Mouse (Mus musculus) brown adipose tissue, adult 24 weeks (tissue): ENCODE data around the gene Surf1. TPM values are rescaled to one million over a fixed set of nuclear protein-coding genes. Genes with fewer than 3 reads are reported as not detected.

Experiments used
- H3K27ac ChIP-seq: fragments of 200-500 bp; replicated peaks from 2 replicates; pipeline ENCODE4 v1.5.1; 2012; ENCODE audit warnings: low read depth, mild to moderate bottlenecking, low read length
- H3K4me1 ChIP-seq: fragments of 200-500 bp; 2 replicates; pipeline ENCODE4 v1.6.1; 2012; ENCODE audit warnings: low read length, mixed read lengths; ENCODE audit not compliant: control insufficient read depth, insufficient read depth, insufficient read length
- H3K4me3 ChIP-seq: fragments of 200-500 bp; 2 replicates; pipeline ENCODE4 v1.5.1; 2012; ENCODE audit warnings: low read depth, mild to moderate bottlenecking, low read length, moderate library complexity; ENCODE audit not compliant: insufficient read depth
- polyA plus RNA-seq: library from polyadenylated mRNA; stranded (reverse); fragments of >200 nt; gene quantifications from 2 replicates; pipeline ENCODE4 v1.2.4, GENCODE M21; 2012; ENCODE audit not compliant: missing spikeins, insufficient read depth, insufficient read length

The Surf1 gene
- polyA plus RNA-seq, 1 experiment = 112 TPM

DNA sequence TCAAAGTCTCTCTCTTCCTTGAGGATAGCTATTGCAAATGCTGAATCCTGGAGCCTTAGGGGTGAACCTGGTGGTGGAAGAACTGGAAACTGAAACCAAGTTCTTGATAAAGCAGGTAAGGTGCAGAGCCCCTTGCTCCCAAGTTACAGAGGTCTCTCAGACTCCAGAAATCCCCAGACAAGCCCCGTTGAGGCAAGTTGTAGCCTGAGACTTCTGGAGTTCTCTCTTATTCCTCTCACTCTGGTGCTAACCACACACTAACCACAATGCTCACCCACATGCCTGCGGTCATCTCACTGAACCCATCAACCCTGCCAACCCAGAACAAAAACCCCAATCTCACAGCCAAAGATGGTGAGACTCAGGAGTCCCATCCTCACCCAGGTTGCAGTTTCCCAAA lies 19.0 kb upstream of the Surf1 start:
- H3K4me3 ChIP-seq = no peak overlapping the region
- peaks cover 11% of the 10 kb centered on the region for H3K4me1 ChIP-seq
- H3K27ac ChIP-seq = no peak overlapping the region

DNA sequence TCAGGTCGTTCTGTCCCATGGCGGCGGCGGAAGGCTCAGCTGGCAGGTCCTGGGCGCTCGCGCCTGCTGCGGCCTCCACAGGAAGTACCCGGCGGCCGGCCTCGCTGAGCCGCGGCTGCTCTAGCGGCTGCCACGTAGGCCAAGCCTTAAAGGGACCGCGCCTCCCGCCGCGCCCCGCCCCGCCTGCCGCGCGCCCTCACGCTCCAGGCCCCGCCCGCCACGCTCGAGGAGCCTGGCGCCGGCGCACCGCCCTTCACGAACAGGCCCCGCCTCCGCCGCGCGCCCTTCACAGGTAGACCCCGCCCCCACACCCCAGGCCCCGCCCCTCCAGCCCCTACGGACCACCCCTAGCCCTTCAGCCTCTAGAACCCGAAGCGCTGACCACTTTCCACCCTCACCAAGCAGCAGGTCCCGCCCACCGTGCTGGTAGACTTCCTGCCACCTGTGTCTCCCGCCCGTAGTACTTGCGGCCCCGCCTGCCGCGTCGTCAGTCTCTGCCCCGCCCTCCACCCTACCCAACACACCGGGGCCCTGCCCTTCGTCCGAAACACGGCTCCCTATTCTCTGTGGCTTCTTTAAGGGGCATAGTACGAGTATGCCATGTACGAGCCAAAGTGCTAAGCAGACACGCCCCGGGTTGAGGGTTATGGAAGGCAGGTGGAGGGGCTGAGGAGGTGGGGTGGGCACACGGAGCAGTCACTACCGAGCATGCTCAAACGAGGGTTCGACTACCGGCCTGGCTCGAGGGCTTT lies 17.1 kb upstream of the Surf1 start, which contains the start of the genes Surf4 and Stkld1:
TSS of gene Surf4 (minus strand) at position 625 of the 752 bp plus-strand sequence.
TSS of gene Stkld1 (plus strand) at position 744 of the 752 bp plus-strand sequence.
- H3K27ac ChIP-seq = peak within 1 kb of the TSS; percentile 92
- peak within 1 kb of the TSS; percentile 99 for H3K4me3 ChIP-seq

GRCm38 (mm10) chr2:26932473-26933303 lies 16.4 kb upstream of the Surf1 start:
- peaks cover 13% of the 10 kb centered on the region for H3K4me1 ChIP-seq
- peak overlapping the region; percentile 92 for H3K27ac ChIP-seq
- peak overlapping the region; percentile 99 for H3K4me3 ChIP-seq

More for the DNA sequence above, 17.1 kb upstream of the Surf1 start, which contains the start of the genes Surf4 and Stkld1:
- H3K4me1 ChIP-seq = peaks cover 11% of the 10 kb centered on the region

DNA sequence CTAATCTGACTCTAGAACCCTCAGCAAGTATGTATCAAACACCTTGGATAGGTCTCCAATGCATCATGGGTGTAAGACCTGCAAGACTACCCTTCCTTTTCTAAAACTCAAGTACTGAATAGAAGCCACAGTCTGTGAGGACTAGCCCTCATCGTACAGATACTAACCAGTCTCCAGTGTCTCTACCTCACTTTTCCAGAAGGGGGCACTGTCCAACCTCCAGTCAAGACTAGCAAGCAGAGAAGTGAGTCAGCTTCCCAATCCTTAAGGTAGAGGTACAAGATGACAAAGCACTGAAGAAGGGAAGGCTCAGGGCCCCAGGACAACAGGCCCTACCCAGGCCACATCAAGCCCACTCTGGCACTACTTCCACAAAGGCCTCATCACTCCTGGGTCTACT lies 14.1 kb upstream of the Surf1 start:
- peaks cover 13% of the 10 kb centered on the region for H3K4me1 ChIP-seq
- no peak overlapping the region for H3K4me3 ChIP-seq
- no peak overlapping the region for H3K27ac ChIP-seq

DNA sequence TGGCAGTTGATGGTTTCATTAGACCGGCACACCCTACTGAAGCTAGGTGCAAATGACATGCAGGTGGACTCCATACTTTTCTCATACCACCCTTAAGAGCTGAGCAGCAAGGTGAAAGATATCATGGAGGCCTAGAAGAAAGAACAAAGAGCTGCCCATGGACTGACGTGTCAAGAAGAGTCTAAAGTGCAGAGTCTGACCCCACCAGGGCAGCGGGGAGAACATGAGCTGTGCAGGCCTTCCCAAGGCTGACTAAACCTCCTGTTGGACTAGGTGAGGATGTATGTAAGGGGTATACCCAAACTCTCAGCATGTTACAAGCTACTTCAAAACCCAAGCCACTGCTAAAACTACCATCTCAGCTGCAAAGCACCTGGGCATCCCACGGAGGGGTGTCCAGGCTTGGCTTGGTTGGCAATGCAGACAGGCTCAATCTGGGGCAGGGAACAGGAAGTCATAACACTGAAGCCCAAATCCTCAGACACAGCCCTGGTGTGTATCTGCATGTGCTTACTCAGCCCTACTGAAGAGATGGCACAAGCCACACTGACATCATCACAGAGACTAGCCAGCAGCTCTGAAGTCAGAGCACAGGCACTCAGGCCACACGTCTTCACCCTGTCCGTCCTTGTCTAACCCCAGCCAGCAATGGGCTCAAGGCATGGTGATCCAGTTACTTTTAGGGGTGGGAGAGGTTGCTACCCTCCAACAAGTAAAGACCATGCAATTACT lies 11.6 kb upstream of the Surf1 start:
- Histone ChIP-seq H3K27ac (no peak overlapping the region), H3K4me1 (peaks cover 13% of the 10 kb centered on the region), H3K4me3 (no peak overlapping the region)

GRCm38 (mm10) chr2:26921784-26922183 lies 5.5 kb upstream of the Surf1 start:
- no peak overlapping the region for H3K4me3 ChIP-seq
- peaks cover 8% of the 10 kb centered on the region for H3K4me1 ChIP-seq
- H3K27ac ChIP-seq = peak overlapping the region; percentile 50

- Histone ChIP-seq H3K4me3 (no peak overlapping the region), H3K27ac (no peak overlapping the region), H3K4me1 (peaks cover 10% of the 10 kb centered on the region)
These were observed 4.0 kb upstream of the Surf1 start for GRCm38 (mm10) chr2:26920190-26920855.

DNA sequence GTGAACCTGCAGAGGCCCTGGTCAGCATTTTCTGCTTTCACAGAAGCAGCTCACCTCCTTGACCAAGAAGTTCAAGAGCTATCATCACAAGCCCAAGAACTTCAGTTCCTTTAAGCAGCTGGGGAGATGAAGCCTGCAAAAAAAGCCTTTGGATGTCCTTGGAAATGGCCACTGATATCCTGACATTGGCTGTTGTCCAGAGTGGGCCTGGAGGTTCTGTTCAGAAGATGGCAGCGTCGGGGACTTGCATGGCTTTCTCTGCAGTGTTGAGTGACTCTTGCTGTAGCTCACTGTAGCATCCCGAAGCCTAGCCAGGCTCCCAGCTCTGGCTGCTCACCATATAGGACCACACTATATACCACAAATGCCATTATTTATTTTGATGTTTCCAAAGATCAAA lies 3.4 kb upstream of the Surf1 start:
- no peak overlapping the region for H3K27ac ChIP-seq
- H3K4me1 ChIP-seq = peaks cover 12% of the 10 kb centered on the region
- no peak overlapping the region for H3K4me3 ChIP-seq

DNA sequence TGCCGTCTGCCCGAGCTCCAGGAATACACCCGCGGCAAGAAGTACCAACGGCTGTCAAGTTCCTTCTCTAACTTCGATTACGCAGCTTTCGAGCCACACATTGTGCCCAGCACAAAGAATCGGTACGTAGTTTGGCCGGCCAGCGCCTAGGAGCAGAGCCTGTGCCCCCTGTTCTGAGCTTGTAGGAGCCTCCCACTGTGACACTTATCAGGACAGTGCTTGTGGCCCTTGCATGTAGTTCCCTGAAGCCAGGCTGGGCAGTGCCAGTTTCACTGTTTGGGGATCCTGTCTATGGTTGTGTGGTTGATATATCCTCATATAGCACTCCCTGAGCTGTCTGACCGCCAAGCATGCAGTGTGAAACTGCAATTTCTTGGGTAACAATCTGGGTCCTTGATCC lies 408 bp upstream of the Surf1 start:
- peaks cover 15% of the 10 kb centered on the region for H3K4me1 ChIP-seq
- peak overlapping the region; percentile 78 for H3K27ac ChIP-seq
- H3K4me3 ChIP-seq = peak overlapping the region; percentile 78

- peaks cover 15% of the 10 kb centered on the region for H3K4me1 ChIP-seq
- no peak overlapping the region for H3K4me3 ChIP-seq
- no peak overlapping the region for H3K27ac ChIP-seq
These were observed 2.0 kb downstream of the Surf1 start for GRCm38 (mm10) chr2:26914148-26914941.

DNA sequence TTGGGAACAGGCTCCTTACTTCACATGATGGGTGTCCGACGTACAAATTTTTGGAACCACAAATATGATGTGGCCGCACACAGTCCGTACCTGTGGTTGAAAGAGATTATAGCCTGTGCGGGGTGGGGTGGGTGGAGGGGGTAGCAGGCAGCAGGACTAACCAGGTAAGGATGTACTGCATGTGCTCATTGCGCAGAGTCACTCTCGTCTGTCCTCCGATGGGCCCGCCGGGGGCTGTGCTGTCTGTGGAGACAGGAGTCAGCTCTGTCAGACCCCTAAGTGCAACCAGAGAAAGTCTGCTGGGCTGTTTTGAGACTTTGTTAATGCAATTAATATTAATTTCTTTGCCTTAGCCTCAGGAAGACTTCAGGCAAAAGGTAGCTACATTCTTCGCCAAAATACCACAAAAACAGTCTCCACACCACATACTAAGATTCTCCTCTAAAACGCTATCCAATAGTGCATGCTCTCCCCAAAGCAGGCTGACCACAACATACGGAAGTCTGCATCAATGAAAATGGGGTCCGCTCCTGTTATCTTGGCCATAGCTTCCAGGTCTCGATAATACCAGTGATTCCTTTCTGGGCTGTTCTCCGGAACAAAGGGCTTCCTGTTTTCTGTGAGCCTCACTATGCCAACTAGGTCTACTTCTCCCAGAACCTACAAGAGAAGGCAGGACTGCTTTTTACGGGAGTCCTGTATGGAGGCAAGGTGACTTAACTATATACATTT lies 2.7 kb downstream of the Surf1 start:
- Histone ChIP-seq H3K27ac (no peak overlapping the region), H3K4me1 (peaks cover 22% of the 10 kb centered on the region)

GRCm38 (mm10) chr2:26912253-26912770 lies 4.0 kb downstream of the Surf1 start:
- Histone ChIP-seq H3K27ac (no peak overlapping the region), H3K4me3 (peak overlapping the region; percentile 87), H3K4me1 (peaks cover 23% of the 10 kb centered on the region)

More for the DNA sequence above, 2.7 kb downstream of the Surf1 start:
- H3K4me3 ChIP-seq = no peak overlapping the region
